Mouse (Mus musculus) adrenal gland, postnatal 36 days (tissue): ENCODE results near the gene Gas7. TPM values are rescaled to one million over a fixed set of nuclear protein-coding genes. Genes with fewer than 3 reads are reported as not detected.

Experiments used
- DNase-seq, 2 experiments: peaks; one replicate each; pipeline ENCODE4 v3.0.0; 2021; ENCODE audit warnings: mixed read lengths in 1 of 2
- total RNA-seq, 2 experiments: library from RNA; stranded (reverse); gene quantifications; 2 replicates each; pipeline ENCODE4 v1.2.3; 2021

Gas7 gene
- total RNA-seq, 2 experiments from 2014 or later = 37.2 to 76.3 TPM

- DNase-seq = no peak
Observed at GRCm38 (mm10) chr11:67627179-67627578, 171.9 kb downstream of the Gas7 start.

GRCm38 (mm10) chr11:67628522-67628921 lies 173.3 kb downstream of the Gas7 start:
- DNase-seq = no peak

GRCm38 (mm10) chr11:67632906-67633305 lies 177.7 kb downstream of the Gas7 start:
- no peak for DNase-seq

- no peak for DNase-seq
Observed at GRCm38 (mm10) chr11:67633620-67634229, 178.5 kb downstream of the Gas7 start.

GRCm38 (mm10) chr11:67636201-67636600 lies 181.0 kb downstream of the Gas7 start:
- no peak for DNase-seq

- DNase-seq = no peak
Observed at GRCm38 (mm10) chr11:67636905-67637586, 181.8 kb downstream of the Gas7 start.

GRCm38 (mm10) chr11:67638401-67638800 lies 183.2 kb downstream of the Gas7 start:
- DNase-seq = peak; percentile 57 to 58

- no peak for DNase-seq
Observed at GRCm38 (mm10) chr11:67640299-67640698, 185.1 kb downstream of the Gas7 start.

GRCm38 (mm10) chr11:67642421-67642820 lies 187.2 kb downstream of the Gas7 start:
- peak; percentile 68 to 70 for DNase-seq

- no peak for DNase-seq
Observed at GRCm38 (mm10) chr11:67642835-67643234, 187.6 kb downstream of the Gas7 start.

- DNase-seq = no peak
Observed at GRCm38 (mm10) chr11:67643465-67643864, 188.2 kb downstream of the Gas7 start.

- DNase-seq = no peak
Observed at GRCm38 (mm10) chr11:67644632-67645149, 189.5 kb downstream of the Gas7 start.

- peak; percentile 82 to 84 for DNase-seq
Observed at GRCm38 (mm10) chr11:67647745-67648144, 192.5 kb downstream of the Gas7 start.

- DNase-seq = no peak
Observed at GRCm38 (mm10) chr11:67648651-67649407, 193.6 kb downstream of the Gas7 start.

GRCm38 (mm10) chr11:67649971-67650707 lies 194.9 kb downstream of the Gas7 start:
- peak; percentile 28 to 31 for DNase-seq

- no peak for DNase-seq
Observed at GRCm38 (mm10) chr11:67651731-67652130, 196.5 kb downstream of the Gas7 start.

GRCm38 (mm10) chr11:67652194-67652892 lies 197.1 kb downstream of the Gas7 start:
- DNase-seq = no peak

- no peak for DNase-seq
Observed at GRCm38 (mm10) chr11:67652893-67653255, 197.6 kb downstream of the Gas7 start.

GRCm38 (mm10) chr11:67653521-67654090 lies 198.4 kb downstream of the Gas7 start:
- DNase-seq = no peak

- DNase-seq = no peak
Observed at GRCm38 (mm10) chr11:67654514-67654913, 199.3 kb downstream of the Gas7 start.
